Mouse (Mus musculus): ENCODE data around the gene Rgcc.

The Rgcc gene

DNA sequence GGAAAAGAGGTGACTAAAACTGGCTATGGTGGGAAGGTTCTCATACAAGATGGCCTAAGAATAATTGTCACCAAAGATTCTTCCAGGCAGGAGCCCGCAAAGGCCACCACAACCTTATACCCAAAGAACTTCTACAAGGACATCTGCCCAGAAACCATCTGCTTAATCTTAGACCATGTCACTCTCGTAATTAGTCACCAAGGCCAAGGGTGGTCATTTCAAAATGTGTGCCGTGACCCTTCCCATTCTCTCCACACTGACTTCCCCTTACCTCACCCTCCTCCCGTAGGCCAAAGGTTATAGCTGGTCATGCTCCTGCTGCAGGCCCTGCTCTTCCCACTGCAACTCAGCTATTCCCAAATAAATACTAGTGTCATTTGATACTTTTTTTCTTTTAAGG, 22.5 kb downstream of the Rgcc start:
- DNase-seq (ENCODE audit: low spot score) = no peak

DNA sequence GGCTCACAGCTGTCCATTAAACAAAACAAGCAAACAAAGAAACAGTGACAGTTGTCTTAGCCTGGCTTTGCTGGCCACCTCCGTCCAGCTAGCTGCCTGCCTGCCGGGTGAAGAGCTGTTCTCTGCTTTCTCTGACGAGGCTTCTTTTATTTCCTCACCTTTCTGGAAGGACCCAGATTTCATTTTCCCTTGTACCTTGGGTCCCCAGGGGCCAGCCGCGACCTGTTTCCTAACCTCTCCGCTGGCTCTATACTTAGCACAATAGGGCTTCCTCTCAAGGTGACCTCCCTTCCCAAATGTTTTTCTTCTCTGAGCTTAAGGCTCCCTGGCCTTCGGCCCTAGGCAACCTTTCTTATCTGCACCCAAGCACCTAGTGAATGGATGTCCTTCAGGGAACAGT, 23.5 kb downstream of the Rgcc start:
- DNase-seq (ENCODE audit: low spot score) = no peak

DNA sequence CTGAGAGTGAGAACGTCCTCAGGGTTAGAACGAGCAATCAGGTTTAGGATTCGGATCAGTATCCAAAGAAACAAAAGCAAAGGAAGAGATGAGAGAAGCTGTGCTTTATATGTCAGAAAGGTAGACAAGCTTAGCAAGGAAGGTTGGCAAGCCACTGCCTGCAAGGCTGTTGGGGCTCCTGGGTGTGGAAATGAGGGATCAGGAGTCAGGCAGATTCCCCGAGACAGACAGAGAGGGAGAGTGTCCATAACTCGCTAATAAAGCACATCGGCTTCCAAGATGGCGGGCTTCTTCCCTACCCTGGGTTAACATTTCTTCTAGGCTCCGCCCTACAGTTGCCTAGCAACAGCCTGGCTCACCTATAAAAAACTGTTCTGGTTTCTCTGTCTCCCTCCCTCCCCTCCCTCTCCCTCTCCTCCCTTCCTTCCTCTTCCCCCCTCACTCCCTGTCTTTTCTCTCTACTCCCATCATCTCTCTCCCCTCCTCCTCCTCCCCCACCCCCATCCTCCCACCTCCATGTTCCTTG, 25.5 kb downstream of the Rgcc start:
- no peak for DNase-seq (ENCODE audit: low spot score)

DNA sequence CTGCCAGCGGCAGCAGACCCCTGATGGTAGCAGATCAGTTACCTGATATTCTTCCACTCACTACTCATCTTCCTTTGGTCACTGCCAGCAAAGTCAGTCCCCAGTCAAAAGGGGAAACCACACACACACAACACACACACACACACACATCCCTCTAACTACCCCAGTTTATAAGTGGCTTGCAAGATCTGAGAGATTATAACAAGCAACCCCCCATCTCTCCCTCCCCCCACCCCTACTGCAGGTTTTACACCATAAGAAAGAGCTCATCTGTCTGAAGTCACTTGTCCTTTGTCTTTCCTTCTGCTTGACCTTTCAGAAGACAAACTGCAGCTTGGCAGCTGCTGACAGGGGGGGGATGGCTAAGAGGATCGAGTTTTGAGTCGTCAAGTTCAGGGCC, 26.0 kb downstream of the Rgcc start:
- no peak for DNase-seq (ENCODE audit: low spot score)

DNA sequence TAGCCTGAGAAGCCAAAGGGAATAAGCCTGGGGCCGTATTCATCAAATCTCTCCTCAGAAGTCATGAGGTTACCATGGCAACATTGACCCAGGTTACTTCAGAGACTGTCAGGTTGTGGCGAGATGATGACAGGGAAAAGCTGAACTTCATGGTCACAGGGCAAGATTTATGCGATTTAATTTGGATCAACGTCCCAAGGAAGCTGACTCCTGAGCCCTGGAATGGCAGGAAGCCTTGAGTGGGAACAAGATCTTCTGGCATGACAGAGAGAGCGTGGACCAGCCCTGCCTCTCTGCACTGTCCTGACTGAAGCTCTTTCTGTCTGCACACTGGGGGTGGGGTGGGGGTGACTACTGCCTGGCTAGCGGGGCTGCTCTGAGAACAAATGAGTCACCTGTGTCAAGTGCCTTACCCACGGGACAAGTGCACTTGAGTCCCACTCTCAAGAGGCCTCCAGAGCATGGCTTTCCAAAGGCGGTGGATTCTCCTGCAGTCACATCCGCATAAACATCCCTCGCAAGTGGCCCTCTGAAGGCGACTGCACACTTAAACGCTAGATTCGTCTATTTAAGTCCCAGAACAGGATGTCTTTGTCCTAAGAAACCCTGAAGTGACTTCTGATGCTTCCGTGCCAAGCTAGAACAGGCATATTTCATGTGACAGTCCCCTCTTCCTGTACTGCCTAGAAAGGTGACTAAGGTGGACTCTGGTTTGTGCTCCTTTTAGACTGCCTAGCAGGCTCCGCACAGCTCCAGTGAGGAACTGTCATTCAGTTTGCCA, 27.6 kb downstream of the Rgcc start:
- no peak for DNase-seq (ENCODE audit: low spot score)

DNA sequence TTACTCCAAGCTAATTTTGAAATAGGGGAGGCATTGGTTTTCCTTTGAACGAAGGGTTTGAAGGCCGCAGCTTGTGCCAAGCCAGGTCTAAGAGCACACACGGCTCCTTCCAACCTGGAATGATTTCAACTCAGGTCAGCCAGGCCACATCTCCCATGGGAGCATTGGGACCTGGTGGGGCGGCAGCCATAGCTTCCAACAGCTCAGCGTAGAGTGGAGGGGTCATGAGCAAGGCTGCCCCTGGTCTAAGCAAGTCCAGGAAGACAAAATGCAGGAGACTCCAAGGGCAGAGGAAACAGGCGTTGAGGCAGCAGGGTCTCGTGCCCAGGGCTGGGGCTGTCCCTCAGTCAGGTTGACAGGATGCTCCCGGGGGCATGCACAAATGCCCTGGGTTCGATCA, 28.5 kb downstream of the Rgcc start:
- no peak for DNase-seq (ENCODE audit: low spot score)

DNA sequence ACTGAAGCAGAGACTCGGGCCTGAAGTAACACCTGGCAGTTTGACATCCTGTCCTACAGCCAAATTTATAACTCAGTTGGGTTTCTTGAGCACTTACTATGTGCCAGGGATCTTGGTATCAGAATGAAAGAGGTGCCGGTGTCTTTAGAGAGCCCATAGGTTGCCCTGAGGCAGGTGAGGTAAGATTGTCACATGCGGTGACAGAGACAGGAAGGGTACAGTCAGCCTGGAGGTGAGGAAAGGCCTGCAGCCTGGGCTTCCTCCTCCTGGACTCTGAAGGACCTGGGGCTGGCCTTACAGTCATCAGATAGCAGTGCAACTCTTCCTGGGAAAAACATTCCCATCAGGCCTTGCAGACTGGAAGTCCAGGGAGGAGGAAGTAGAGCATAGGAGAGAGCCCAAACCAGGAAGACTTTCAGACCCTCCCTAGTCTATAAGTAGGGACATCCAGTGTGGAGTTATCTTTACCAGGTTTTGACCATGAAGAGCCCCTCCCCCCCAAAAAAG, 29.2 kb downstream of the Rgcc start:
- DNase-seq (ENCODE audit: low spot score) = no peak

DNA sequence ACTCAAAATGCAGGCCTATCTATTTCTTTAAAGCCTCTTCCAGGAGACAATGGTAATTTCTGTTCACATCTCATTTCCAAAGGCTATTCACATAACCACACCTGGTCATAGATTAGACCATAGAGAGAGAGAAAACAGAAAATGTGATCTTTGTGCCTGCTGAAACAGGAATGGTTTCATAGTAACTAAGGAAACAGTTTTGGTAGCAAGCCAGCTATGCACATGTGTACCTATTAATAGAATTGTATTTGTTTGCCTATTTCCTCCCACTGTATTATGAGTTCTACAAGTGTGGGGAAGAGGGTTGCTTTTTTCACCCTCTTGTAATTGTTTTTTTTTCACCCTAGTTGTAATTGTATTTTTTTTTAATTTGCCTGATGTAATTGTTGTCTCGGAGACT, 31.9 kb downstream of the Rgcc start:
- DNase-seq (ENCODE audit: low spot score) = no peak

DNA sequence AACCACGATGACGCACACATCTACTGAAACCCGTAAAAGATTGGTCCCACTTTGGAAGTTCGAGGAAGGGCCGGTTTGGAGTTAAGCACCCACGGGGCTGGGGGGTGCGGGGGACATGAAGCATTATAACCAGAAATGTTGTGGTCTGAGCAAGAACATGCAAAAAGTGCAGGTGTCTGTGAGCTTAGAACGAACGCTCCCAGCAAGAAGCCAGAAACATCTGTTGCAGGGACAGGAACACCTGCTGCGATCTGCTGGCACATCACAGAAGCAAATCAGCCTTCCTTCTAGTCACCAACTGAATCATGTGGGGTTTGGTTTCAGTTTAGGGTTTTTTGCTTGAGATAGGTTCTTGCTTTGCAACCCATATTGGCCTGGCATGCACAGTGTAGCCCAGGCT, 33.6 kb downstream of the Rgcc start:
- no peak for DNase-seq (ENCODE audit: low spot score)

DNA sequence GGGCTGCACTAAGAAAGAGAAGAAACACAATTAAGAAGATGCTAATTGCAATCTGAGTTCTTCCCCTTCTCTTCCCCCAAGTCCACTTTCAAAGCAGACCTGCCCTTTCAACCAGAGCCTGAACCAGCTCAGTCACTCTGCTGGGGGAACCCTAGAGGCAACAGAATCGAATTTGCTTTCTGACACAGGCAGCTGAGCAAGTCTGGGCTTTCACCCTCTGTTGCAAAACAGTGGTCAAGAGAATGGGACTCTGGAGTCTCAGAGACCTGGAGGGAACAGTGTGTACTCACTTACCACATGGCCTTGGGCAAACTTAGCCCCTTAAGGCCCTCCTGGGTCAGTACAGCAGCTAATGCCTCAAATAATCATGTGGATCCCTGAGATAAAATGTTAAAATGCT, 34.1 kb downstream of the Rgcc start:
- no peak for DNase-seq (ENCODE audit: low spot score)

DNA sequence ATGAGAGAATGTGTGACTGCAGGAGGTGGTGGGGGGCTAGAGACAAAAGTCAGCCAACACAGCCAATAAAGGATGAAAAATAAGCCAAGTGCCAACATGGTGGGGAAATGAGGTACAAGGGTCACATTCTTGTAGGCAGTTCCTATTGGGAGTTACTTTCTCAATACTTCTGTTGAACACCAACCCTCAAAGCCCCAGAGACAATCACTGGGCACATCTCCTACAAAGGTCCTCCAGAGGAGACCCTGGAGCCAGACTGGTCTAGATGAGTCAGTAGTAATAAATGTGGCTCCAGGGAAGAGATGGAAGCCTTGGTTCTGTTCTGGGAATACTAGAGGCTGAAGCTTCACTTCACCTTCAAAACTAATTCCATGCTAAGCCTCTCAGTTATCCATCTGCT, 35.0 kb downstream of the Rgcc start:
- DNase-seq (ENCODE audit: low spot score) = no peak

DNA sequence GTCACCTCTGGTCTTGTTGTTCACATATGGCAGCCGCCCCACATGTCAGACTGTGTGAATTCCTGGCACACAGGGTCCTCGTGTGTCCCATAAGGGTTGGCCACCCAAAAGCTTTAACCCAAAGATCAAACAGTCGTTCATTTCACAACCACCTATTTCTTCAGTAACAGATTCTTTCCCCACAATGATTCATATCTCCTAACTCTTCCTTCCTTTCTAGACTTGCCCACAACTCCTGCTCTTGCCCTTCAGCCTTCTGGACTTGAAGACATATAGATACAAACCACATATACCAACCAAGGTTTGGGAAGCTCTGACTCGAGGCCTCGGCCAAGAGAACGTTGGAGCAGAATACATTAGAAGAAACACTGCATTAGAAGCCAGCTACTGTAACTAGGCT, 35.7 kb downstream of the Rgcc start:
- no peak for DNase-seq (ENCODE audit: low spot score)

DNA sequence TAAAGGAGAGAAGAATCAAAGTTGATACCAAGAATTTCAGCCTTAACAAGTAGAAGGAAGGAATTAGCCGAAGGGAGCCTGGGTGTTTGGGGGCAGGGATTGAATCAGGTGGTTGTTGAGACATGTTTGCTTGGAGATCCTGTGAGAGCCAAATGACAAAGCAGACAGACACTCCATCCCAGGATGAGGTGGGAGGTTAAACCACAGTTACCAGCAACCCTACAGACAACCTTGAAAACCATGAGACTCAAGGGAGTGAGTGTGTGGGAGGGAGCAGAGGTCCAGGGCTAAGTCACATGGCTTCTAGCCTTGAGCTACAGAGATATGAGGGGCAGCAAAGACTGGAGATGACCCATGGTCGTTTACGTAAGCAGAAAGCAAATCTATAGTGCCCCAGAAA, 38.1 kb downstream of the Rgcc start:
- no peak for DNase-seq (ENCODE audit: low spot score)

DNA sequence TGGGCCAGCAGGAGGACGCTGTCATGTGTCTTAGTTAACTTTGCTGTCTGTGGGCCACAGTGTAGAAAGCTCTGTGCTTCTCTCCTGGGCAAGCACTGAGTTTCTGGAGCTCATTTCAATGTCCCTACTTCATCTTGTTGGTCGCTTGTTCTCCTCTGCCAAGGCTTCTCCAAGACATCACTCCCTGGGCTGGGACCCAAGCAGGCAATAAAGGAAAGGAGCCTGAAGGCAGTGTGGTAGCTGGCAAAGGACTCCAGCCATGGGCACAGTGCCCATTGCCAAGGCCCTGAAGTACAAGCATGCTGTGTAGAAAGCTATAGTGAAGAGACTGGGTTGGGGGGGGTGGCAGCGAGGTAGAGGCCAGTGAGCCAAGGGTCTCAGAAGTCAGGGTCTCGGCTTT, 38.8 kb downstream of the Rgcc start:
- no peak for DNase-seq (ENCODE audit: low spot score)

DNA sequence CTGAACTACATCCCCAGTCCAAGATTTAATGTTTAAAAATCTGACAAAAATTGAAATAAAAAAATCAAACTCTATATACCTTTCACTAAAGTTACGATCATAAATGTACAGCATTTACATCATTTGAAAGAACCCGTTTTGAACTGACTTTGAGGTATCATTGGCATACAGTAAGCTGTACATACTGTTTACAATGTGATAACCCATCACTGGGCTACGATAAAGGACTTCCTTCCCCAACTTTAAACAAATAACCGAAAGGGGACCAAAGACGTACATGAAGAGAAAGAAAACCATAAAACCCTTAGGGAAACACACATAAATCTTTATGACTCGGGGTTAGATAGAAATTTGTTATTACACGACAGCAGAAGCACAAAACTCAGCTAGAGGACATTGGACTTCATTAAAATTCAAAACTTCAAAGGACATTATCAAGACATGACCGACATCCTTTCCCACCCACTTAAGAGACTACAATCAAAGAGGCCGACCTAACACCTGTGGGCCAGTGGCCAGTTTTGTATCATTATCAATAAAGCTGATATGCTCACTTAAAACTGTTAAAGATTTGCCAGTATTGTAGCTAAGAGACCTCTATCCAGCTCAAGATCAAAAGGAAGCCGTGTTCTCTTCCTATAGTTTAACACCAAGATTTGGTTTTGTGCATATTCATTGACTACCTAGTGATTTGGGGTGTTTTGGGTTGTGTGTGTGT, 42.2 kb downstream of the Rgcc start:
- DNase-seq (ENCODE audit: low spot score) = no peak

DNA sequence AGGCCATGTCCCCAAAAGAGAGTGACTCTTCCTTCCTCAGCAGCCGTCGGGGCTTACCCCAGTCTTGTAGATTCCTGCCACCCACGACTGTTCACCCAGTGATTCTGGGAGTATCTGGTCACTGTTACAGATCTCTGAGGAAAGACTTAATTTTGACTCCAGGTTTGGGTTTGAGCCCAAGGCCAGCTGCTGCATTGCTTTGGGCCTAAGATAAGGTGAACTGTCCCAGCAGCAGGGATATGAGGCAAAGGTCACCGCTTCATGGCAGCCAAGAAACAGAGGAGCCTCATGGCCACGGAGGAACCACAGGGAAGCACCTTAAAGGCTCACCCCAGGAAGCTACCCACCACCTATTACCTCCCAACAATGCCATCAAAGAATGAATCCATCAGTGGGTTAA, 44.8 kb downstream of the Rgcc start:
- DNase-seq (ENCODE audit: low spot score) = no peak

DNA sequence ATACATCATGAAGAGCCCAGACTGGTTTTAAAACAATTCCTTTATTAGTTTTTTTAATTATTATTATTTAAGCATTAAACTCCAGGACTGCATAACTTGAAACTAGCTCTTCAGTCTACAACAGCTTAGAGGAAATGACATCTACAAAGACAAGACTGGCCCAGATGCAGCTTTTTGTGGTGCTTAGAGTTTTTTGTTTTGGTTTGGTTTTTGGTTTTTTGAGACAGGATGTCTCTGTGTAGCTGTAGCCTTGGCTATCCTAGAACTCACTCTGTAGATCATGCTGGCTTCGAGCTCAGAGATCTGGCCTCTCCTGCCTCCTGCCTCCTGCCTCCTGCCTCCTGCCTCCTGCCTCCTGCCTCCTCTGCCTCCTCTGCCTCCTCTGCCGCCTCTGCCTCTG, 45.7 kb downstream of the Rgcc start:
- no peak for DNase-seq (ENCODE audit: low spot score)

DNA sequence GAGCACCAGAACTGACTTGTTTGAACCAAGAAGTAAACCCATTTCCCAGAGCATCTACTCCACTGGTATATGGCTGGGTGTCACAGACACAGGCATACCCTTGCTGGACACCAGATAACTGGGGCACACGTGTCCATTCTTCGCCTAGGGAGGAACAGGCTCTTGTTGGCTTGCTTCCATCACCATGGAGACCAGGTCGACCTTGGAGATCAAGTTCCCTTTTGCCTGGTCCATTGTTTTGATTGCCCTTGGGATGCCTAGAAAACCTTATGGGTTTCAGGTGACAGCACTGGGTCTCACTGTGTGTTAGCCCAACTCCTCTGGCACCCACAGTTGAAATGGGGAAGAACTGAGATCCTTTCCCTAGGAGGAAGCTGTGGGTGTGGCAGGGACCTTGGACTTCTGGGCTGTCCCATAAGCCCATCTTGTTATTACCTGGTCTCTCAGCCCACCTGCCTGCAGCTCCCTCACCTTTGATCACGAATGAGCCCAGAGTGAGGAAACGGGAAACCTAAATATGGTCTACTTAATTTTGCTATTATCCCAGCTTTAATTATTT, 49.6 kb downstream of the Rgcc start:
- DNase-seq (ENCODE audit: low spot score) = no peak

DNA sequence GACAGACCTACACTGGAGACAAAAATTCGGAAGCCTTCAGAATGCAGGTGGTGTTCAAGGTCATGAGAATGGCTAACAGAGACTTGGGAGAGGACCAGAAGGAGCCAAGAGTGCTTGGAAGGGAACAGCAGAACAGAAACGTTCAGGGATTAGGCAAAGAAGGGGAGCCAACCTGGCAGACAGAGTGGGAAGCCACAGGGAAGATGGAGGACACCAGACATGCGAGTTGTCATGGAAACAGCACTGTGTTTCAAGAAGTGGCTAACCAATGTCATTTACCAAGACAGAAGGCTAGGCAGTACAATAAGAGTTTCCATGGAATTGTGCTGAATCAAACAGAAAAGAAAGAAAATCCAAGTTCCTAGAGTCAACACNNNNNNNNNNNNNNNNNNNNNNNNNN, 56.9 kb downstream of the Rgcc start:
- no peak for DNase-seq (ENCODE audit: low spot score)

DNA sequence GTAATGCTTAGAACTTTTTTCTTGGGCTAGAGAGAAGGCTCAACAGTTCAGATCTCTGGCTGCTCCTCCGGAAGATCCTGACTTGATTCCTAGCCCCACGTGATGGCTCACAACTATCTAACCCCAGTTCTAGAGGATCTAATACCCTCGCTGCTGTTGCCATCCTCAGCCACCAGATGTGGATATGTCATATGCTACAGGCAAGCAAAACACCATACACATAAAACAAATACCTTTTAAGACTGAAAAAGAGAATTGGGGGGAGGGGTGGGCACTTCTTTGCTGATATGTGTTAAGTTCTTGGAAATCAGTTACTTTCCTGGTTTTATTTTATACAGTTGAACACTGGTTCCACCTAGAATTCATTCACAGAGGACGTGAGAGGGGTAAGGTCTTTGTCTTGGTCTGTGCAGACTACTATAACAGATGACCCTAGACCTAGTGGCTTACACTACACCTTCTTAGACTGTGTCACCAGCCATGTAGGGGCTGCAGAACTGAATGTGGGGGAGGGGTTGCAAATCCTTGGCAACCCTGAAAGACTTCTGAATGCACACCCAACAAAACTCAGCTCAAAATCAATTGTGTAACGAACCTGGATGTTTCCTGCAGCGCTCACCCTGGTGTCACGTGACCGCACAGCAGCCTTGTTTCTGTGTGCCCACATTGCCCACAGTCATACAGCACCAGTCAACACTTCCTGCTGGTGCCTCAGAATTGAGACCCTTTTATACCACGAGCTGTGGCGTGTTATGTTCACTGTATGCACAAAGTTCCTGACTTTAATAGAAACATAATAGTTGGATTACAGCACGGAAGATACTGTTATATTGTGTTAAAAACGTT, 58.2 kb downstream of the Rgcc start:
- DNase-seq (ENCODE audit: low spot score) = no peak

DNA sequence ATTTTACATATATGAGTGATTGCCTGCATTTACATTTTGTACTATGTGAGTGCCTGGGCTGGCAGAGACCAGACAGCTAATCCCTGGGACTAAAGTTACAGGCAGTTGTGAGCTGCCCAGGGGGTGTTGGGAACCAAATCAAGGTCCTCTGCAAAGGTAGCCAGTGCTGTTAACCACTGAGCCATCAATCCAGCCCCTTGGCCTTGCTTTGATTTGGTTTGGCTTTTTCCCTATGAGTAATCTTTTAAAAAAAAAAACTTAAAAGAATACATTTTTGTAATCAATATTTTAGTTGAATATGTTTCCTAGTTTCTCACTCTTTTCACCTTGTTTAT, 59.1 kb downstream of the Rgcc start:
- DNase-seq (ENCODE audit: low spot score) = no peak

DNA sequence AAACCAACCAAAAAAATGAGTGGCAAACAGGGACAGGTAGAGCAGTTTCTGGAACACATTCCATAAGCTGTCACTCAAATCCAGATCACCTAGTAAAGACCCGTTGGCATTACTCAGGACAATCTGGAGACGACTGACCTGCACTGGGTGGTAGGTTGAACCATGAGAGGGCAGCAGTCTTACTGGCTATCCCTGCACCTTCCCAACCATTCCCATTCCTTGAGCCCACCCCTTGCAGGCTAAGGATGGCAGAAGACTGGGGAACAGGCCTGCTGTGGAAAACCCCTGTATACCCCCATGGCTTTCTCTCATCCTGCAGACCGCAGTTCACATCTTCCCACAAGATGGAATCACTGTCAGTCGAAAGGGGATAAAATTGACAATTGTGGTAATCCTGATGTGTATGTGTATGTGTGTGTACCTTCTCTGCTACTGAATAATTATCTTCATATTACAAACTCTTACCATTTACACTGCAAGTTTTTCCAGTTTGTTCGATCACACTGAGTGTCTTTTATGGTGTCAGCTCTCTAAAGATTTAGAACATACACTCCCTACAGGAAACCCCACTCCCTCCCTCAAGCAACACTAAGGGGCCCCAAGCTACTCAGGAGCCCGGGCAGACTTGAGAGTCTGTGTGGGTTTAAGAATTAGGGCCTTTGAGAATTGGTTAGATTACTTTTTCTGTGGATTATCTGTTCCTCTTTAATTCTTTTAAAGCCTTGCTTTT, 59.6 kb downstream of the Rgcc start:
- DNase-seq (ENCODE audit: low spot score) = no peak

Data from testis, postnatal 10 days (tissue).